Mouse (Mus musculus): ENCODE measurements around the gene Entpd7. TPM values are rescaled to one million over a fixed set of nuclear protein-coding genes. Genes with fewer than 3 reads are reported as not detected.

Gene Entpd7
- polyA plus RNA-seq, 1 experiment = 1.4 TPM

DNA sequence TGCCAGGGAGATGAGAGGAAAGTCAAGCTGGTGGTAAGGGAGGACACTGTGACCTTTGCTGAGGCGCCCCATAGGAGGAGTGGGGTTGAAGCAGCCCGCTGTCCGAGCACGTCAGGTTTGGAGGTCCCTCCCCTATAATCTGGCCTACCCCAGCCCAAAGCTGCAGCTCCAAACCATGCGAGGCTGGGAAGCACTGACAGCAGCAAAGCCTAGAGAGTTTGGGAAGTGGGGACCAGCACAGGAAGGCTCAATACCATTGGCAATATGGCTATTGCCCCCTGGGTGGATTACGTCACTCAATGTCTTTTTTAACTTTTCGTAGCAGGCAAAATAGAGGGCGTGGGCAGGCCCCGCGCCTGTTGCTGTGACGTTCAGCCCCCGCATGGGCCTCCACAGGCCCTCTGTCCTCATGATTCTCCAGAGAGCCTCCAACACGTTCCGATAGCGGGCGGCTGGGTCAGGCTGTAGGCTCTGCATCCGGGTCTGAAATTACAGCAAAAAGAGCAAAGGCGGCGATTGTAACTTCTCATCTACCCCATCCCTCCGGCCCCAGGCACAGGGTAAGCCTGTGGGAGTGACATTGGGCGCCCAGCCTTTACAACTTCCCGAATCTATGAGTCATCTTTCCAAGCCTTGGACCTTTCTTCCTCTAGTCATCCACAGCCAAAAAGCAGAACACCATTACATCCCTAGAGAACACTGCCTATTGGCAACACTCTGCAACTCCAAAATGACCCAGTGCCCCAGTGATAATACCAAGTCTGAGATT lies 22.6 kb upstream of the Entpd7 start:
- TF ChIP-seq GATA1 (IDR thresholded peaks at IDR 0.05; ENCODE audit: low read length) = no peak

GRCm38 (mm10) chr19:43667430-43667809 lies 22.1 kb upstream of the Entpd7 start:
- TF ChIP-seq GATA1 (IDR thresholded peaks at IDR 0.05; ENCODE audit: low read length) = no peak

GRCm38 (mm10) chr19:43669136-43669759 lies 20.2 kb upstream of the Entpd7 start:
- no peak for TF ChIP-seq GATA1 (IDR thresholded peaks at IDR 0.05; ENCODE audit: low read length)

DNA sequence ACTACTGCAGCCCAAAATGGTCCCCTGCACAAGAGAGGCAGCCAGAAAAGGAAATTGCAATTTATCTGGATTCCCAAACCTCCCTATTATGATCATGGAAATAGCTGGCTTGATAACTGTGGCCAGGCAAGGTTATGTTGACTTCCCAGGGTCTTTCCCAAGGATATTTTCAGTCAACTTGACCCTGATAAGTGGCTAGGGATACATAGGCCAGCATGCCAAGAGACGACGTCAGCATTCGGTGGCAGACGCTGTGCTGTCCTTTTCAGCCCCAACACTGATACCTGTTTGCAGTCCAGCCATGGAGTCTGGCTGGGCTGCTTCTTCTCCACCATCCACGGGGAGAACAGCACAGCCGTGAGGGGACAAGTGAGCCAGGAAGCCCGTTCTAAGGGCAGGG lies 18.4 kb upstream of the Entpd7 start:
- TF ChIP-seq GATA1 (IDR thresholded peaks at IDR 0.05; ENCODE audit: low read length) = no peak

GRCm38 (mm10) chr19:43673513-43674315 lies 15.8 kb upstream of the Entpd7 start:
- no peak for TF ChIP-seq GATA1 (IDR thresholded peaks at IDR 0.05; ENCODE audit: low read length)

GRCm38 (mm10) chr19:43674316-43674689 lies 15.2 kb upstream of the Entpd7 start:
- no peak for TF ChIP-seq GATA1 (IDR thresholded peaks at IDR 0.05; ENCODE audit: low read length)

- TF ChIP-seq GATA1 (IDR thresholded peaks at IDR 0.05; ENCODE audit: low read length) = no peak
These were observed 14.5 kb upstream of the Entpd7 start, which contains the start of gene Slc25a28 for GRCm38 (mm10) chr19:43674730-43675524. Slc25a28 (minus strand) TSS chr19:43674881.

DNA sequence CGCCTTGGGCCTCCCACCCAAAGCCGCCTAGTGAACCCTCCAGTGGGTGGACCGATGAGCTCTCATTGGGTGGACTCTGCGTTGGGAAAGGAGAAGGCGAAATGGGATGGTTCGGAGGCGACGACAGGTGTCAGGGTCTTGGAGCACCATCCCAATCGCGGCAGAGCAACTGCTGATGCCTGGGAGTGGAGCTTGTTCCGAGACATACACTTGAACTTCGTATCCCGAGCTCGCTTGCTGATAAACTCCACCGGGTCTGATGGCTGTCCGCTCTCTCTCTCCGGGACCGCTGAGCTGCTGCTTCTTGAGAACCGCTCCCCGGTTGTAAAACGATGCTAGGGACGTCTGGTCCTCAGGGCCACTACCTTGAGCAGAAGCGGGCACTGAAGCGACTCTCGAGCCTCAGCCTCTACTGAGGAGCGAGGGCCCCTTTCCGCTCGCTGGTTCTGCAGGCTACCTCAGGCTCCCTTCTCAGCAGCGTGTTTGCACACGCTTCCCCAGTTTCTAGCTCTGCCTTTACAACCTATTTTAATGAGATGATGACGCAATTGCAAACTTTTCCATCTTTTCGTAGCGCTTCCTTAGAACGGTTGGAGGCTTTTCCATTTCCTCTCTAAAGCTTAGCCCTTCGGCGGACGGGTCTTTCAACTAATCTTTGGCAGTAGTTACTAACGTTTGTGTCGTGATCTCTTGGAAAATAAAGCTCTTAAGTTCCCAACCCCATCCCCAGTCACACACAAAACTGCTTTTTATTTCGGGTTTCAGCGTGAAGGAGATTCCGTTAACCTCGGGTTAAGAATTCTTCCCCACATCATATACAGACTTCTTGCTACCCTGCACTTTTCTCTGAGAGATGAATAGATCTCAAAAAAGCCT lies 13.7 kb upstream of the Entpd7 start:
- TF ChIP-seq GATA1 (IDR thresholded peaks at IDR 0.05; ENCODE audit: low read length) = no peak

- TF ChIP-seq GATA1 (IDR thresholded peaks at IDR 0.05; ENCODE audit: low read length) = no peak
These were observed 10.9 kb upstream of the Entpd7 start for GRCm38 (mm10) chr19:43678467-43679003.

GRCm38 (mm10) chr19:43679474-43679981 lies 9.9 kb upstream of the Entpd7 start:
- no peak for TF ChIP-seq GATA1 (IDR thresholded peaks at IDR 0.05; ENCODE audit: low read length)

DNA sequence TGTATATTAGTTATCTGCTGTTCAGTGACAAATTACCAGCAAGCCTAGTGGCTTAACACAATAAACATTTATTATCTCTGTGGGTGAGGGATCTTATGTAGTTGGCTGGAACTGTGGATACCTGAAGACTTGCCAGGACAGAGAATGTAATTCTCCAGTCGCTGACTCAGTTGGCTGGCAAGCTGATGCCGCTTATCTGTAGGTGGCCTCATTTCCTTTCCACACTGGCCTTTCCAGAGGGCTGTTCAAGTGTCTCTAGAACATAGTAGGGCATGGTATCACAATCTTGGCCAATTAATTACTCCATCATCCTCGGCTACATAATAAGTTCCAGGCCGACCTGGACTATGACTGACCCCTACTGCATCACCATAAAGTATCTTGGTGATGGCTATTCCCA lies 7.9 kb upstream of the Entpd7 start:
- no peak for TF ChIP-seq GATA1 (IDR thresholded peaks at IDR 0.05; ENCODE audit: low read length)

- no peak for TF ChIP-seq GATA1 (IDR thresholded peaks at IDR 0.05; ENCODE audit: low read length)
These were observed 3.3 kb downstream of the Entpd7 start for GRCm38 (mm10) chr19:43692815-43693214.

DNA sequence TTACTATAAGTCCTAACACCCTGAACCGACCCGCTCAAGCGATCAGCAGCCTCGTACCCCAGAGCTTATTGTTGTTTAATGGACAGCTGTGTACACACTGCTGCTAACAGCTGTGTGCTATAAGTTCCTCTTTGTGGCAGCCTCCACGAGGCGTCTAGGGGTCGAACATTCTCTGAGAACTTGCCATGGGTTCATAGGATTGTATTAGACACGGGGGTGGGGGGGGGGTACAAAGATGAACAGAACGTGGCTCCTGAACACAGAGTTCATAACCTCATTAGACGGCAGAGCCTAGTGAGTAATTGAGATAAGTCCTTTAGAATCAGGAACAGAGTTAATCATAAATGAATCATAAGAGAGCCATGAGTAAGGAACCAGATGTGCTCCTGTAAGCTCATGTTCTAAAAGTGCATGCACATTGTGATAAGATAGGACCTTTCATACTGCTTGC lies 6.1 kb downstream of the Entpd7 start:
- no peak for TF ChIP-seq GATA1 (IDR thresholded peaks at IDR 0.05; ENCODE audit: low read length)
